Mouse (Mus musculus): Measurements from ENCODE around the gene Cyp27b1.

DNA sequence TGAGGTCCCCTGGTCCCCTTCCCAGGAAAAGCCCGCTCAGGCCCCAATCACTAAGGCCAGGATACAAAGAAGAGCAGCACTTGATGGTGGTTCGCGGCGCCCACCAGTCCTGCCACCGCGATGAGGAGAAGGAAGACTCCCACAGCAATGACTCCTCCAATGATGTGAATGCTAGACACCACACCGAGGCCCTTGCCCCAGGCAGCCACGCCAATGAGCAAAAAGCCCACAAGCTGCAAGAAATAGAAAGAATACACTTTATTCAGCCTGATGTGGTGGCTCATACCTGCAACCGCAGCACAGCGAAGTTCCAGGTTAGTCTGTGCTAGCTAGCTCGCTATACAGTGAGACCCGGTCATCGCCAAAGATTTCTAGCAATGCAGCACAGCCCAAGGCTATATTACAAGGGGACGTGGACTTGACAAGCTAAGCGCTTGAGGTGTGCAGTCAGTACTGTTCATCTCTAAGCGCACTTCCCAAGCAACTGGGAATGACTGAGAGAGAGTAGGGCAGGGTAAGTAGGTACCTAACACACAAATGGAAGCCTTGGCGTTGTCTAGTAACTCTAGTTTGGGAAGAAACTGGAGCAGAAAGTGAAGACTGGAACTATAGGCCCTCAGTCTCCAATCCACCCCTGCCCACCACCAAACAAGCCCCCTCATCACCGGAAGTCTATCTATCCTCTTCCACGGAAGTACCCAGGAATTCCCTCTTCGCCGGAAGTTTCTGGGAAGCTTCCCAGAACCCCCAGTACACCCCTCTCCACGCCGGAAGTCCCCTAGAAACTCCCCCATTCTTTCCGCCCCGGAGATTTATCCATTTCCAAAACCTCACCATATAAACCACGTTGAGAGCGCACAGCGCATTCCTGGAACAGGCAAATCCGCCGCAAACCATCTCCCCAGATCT, 21.5 kb downstream of the Cyp27b1 start:
- no peak for TF ChIP-seq FLI1 (IDR thresholded peaks at IDR 0.05; ENCODE audit: low read length)
- no peak for TF ChIP-seq GATA1 (IDR thresholded peaks at IDR 0.05; ENCODE audit: borderline replicate concordance, low read length)

Data from megakaryocyte, embryonic 14.5 days (primary cell).